Mouse (Mus musculus) heart, embryonic 11.5 days (tissue): ENCODE measurements around the gene Gnptg. TPM values are rescaled to one million over a fixed set of nuclear protein-coding genes. Genes with fewer than 3 reads are reported as not detected.
A peak's percentile ranks its signal among the peaks of the same experiment; 100 is the strongest.

ENCODE experiments used
- ATAC-seq: fragments of 200-750 bp; cut with Nextera tagmentation; replicated peaks from 2 replicates; pipeline ENCODE4 v1.8.0; 2017; ENCODE audit warnings: moderate library complexity; ENCODE audit not compliant: insufficient number of reproducible peaks, low FRiP score, low TSS enrichment
- H3K27ac ChIP-seq: fragments of 300-500 bp; sonication (generic); 2 replicates; pipeline ENCODE4 v1.5.1; 2014; ENCODE audit warnings: mild to moderate bottlenecking, low read depth, low read length
- H3K27me3 ChIP-seq: fragments of 300-500 bp; sonication (generic); 2 replicates; pipeline ENCODE4 v1.6.1; 2014; ENCODE audit warnings: mild to moderate bottlenecking, low read length, mixed read lengths; ENCODE audit not compliant: control insufficient read depth, insufficient read depth
- H3K36me3 ChIP-seq: fragments of 300-500 bp; sonication (generic); 2 replicates; pipeline ENCODE4 v1.6.1; 2014; ENCODE audit warnings: mild to moderate bottlenecking, low read length, moderate library complexity, mixed read lengths; ENCODE audit not compliant: control insufficient read depth, insufficient read depth
- H3K4me1 ChIP-seq: fragments of 300-500 bp; sonication (generic); 2 replicates; pipeline ENCODE4 v1.6.1; 2014; ENCODE audit warnings: low read length; ENCODE audit not compliant: control insufficient read depth, insufficient read depth
- H3K4me2 ChIP-seq: fragments of 300-500 bp; sonication (generic); 2 replicates; pipeline ENCODE4 v1.6.1; 2014; ENCODE audit warnings: mild to moderate bottlenecking, moderate library complexity
- H3K4me3 ChIP-seq: fragments of 300-500 bp; sonication (generic); 2 replicates; pipeline ENCODE4 v1.5.1; 2014; ENCODE audit warnings: low read depth, low read length
- H3K9ac ChIP-seq: fragments of 300-500 bp; sonication (generic); 2 replicates; pipeline ENCODE4 v1.6.1; 2014; ENCODE audit warnings: mild to moderate bottlenecking, low read depth, low read length, moderate library complexity
- H3K9me3 ChIP-seq: fragments of 300-500 bp; sonication (generic); replicated peaks from 2 replicates; pipeline ENCODE4 v1.6.1; 2016; ENCODE audit warnings: low read length; ENCODE audit not compliant: control insufficient read depth
- WGBS: fragments of 180-500 bp; shearing (Covaris S2); extraction: QIAGEN DNeasy Blood & Tissue Kit; methylation state at CpG from one replicate; pipeline ENCODE4 v1.1.7; 2014; ENCODE audit not compliant: insufficient replicate concordance; 5-methylcytosine and 5-hydroxymethylcytosine counted together
- microRNA-seq: library from miRNA; unstranded; fragments of <30 nt; microRNA quantifications from one replicate; pipeline ENCODE4, GENCODE M21; 2016; ENCODE audit warnings: borderline number of aligned reads
- polyA plus RNA-seq: library from polyadenylated mRNA; unstranded; fragments of >200 nt; fragmentation: Nextera tagmentation; extraction: Ambion mirVana; gene quantifications from 2 replicates; pipeline ENCODE4 v1.2.1, GENCODE M21; 2014

The Gnptg gene
- polyA plus RNA-seq, 1 experiment from 2014 or later: 22.6 TPM

DNA sequence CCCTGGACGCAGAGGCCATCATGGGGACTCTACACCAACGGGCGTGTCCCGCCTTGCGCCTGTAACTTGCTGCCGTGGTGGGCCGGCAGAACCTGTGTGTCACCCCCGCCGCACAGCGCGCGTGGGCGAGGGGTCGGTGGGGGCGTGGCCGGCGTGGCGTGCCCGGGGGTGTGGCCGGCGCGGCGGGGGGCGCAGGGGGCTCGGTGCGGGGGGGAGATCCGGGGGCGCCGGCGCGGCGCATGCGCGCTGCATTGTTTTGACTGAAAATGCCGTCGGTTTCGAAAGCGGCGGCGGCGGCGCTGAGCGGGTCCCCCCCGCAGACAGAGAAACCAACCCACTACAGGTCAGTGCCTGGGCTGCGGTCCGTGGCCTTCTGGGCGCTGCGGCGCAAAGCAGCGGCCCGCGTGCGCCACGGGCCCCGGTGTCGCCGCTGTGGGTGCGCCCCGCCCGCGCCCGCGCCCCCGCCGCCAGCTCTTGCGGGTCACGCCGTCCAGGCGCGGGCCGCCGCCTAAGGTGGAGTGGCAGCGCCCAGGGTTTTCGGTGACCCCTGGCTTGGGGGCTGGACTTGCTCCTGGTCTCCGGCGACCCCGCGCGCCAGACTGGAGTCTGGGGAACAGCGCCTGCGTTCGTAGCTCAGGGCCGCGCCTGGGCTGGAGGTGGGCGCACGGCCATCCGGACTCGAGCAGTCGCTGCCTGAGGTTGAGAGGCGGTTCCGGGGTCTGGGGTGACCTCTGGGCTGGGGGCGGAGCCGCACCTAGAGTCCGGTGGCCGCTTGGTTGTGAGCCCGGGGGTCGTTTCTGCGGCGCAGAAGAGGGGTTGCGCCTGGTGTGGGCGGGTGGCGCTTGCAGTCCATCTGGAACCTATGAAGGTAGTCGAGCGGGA, 51.5 kb downstream of the Gnptg start, which contains the start of gene Unkl:
Unkl (plus strand) TSS at position 248 of the 882 bp plus-strand sequence.
- Histone ChIP-seq H3K27me3 (no peaks in the 10 kb centered on the region), H3K4me2 (peak within 1 kb of the TSS; percentile 84), H3K4me3 (peak within 1 kb of the TSS; percentile 99), H3K9me3 (no peaks in the 10 kb centered on the region), H3K4me1 (peaks cover 16% of the 10 kb centered on the region), H3K27ac (peak within 1 kb of the TSS; percentile 75), H3K9ac (peak within 1 kb of the TSS; percentile 93), H3K36me3 (no peaks in the 10 kb centered on the region; the same call in 1 of the 2 replicates)
- ATAC-seq: peak; percentile 57
- WGBS: under 1% methylated on average over 82 of the region's 104 CpGs

DNA sequence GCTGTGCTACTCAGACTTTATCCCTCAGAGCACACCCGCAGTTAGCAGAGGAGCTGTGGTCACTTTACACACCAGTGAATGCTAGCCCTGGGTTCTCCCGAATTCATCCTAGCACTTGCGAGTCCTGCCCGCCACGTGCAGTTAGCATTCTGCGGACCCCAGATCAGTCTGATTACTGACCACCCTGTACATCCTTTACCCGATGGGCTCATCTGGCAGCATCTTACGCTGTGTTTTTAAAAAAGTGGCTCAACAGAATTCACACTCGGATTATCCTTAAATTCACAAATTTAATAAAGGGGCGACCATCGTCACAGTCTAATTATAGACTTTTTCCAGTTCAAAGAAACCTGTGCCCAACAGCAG, 52.2 kb downstream of the Gnptg start:
- peak overlapping the region; percentile 84 for H3K4me2 ChIP-seq
- no peak for ATAC-seq
- H3K4me3 ChIP-seq: peak overlapping the region; percentile 99
- H3K9me3 ChIP-seq: no peaks in the 10 kb centered on the region
- no peaks in the 10 kb centered on the region for H3K27me3 ChIP-seq
- H3K27ac ChIP-seq: peak overlapping the region; percentile 75; the same call in 1 of the 2 replicates
- H3K36me3 ChIP-seq: no peaks in the 10 kb centered on the region; the same call in 1 of the 2 replicates
- 5% methylated on average over 11 of the region's 11 CpGs for whole genome bisulfite sequencing
- peak overlapping the region; percentile 93 for H3K9ac ChIP-seq
- H3K4me1 ChIP-seq: peaks cover 16% of the 10 kb centered on the region

DNA sequence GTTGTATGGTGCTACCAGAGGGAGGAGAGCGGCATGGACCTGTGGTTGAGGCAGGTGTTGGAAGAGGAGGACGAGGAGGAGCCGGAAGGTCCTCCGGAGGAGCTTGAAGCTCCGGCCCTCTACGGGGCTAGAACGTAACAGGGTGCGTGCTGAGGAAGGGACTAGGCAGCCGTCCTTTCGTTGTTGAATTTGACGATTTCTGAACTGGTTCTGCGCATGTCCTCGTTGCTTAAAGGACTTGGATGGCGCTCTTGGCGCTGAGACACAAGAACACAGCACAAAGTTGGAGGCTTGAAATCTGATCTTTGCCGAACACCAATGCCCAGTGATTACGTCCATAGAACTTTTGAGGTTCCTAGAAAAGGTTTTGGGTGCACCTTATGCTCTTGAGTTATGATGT, 55.0 kb downstream of the Gnptg start:
- no peak for ATAC-seq
- 6% methylated on average over 17 of the region's 17 CpGs for WGBS
- H3K27ac ChIP-seq: peak overlapping the region; percentile 93; the same call in 1 of the 2 replicates

DNA sequence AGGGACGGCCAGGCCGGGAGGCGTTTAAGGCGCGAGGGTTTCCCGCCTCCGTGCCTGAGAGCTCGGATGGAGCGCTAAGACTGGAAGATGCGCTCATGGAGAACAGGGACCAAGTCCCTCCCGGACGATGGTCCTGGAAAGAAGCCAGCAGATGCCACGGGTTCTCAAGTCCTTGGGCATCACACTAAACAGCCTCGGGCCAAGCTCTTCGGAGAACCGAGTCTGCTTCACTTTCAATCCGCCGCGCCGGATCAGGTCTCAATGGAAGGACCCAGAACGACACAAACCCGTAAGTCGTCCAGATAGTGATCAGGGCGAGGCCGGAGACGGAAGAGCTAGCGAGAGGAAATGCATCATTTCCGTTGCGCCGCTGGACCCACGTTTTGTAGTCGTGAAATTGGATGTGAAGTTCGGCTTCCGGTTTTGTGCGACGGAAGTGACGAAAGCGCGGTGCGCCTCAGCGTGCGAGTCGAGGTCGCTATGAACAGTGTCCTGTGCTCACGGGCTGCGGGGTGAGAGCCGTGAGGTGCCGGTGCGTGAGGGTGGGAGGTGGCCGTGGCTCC, 55.7 kb downstream of the Gnptg start, which contains the start of gene BC003965:
BC003965 (plus strand) TSS at position 426 of the 563 bp plus-strand sequence.
- under 1% methylated on average over 50 of the region's 50 CpGs for WGBS
- Histone ChIP-seq H3K9me3 (no peaks in the 10 kb centered on the region), H3K4me1 (peaks cover 15% of the 10 kb centered on the region), H3K27ac (peak within 1 kb of the TSS; percentile 93), H3K9ac (peak within 1 kb of the TSS; percentile 83), H3K27me3 (0 out of 2 replicates have a peak, but pooled peaks cover 2% of the 10 kb centered on the region), H3K4me3 (peak within 1 kb of the TSS; percentile 87), H3K36me3 (no peaks in the 10 kb centered on the region), H3K4me2 (peak within 1 kb of the TSS; percentile 73)
- peak; percentile 60 for ATAC-seq

More for the DNA sequence above, 55.0 kb downstream of the Gnptg start:
- Histone ChIP-seq H3K9me3 (no peaks in the 10 kb centered on the region), H3K4me1 (peaks cover 16% of the 10 kb centered on the region), H3K36me3 (no peaks in the 10 kb centered on the region), H3K9ac (peak overlapping the region; percentile 83), H3K4me2 (peak overlapping the region; percentile 73), H3K4me3 (peak overlapping the region; percentile 87), H3K27me3 (0 out of 2 replicates have a peak, but pooled peaks cover 2% of the 10 kb centered on the region)

Small RNA genes within 50 kb of the gene (microRNA-seq; reads per million reads assigned to microRNA genes)
- 0.68 reads per million, percentile 4 among the genes with 10 or more reads in this experiment for gene Mir3547

Other genes with a start within 250 kb of the Gnptg start
- gene Cramp1l, start 224.3 kb downstream of the Gnptg start, polyA plus RNA-seq: 6.8 and 8.9 TPM in 2 replicates
- 17.4 and 17.9 TPM in 2 replicates for gene Ift140, start 224.0 kb downstream of the Gnptg start, polyA plus RNA-seq
- 14.4 and 18.5 TPM in 2 replicates for gene Tmem204, start 156.5 kb downstream of the Gnptg start, polyA plus RNA-seq
- gene Telo2, start 124.2 kb downstream of the Gnptg start, polyA plus RNA-seq: 22.1 and 25.4 TPM in 2 replicates
- gene Ptx4, start 119.4 kb downstream of the Gnptg start, polyA plus RNA-seq: 0.10 TPM in 1 of 2 replicates, not detected in the other
- gene Clcn7, start 106.7 kb downstream of the Gnptg start, polyA plus RNA-seq: 18.9 and 20.4 TPM in 2 replicates
- gene Ccdc154, start 77.7 kb downstream of the Gnptg start, polyA plus RNA-seq: not detected in 2 replicates
- 0.17 TPM in 1 of 2 replicates, not detected in the other for gene Gm38655, start 64.7 kb downstream of the Gnptg start, polyA plus RNA-seq
- 24.6 and 26.7 TPM in 2 replicates for gene BC003965, start 55.6 kb downstream of the Gnptg start, polyA plus RNA-seq
- 2.9 and 3.2 TPM in 2 replicates for gene Unkl, start 51.7 kb downstream of the Gnptg start, polyA plus RNA-seq
- 32.1 and 33.6 TPM in 2 replicates for gene Tsr3, start within 50 bp of the Gnptg start, polyA plus RNA-seq
- gene Baiap3, start 16.2 kb upstream of the Gnptg start, polyA plus RNA-seq: 0.35 and 0.63 TPM in 2 replicates
- gene Ube2i, start 34.5 kb upstream of the Gnptg start, polyA plus RNA-seq: 471 and 482 TPM in 2 replicates
- not detected in 2 replicates for gene Prss34, start 58.3 kb upstream of the Gnptg start, polyA plus RNA-seq
- not detected in 2 replicates for gene Prss28, start 68.5 kb upstream of the Gnptg start, polyA plus RNA-seq
- gene Prss29, start 78.5 kb upstream of the Gnptg start, polyA plus RNA-seq: not detected in 2 replicates
- not detected in 2 replicates for gene Tpsab1, start 105.4 kb upstream of the Gnptg start, polyA plus RNA-seq
- not detected in 2 replicates for gene Tpsb2, start 126.2 kb upstream of the Gnptg start, polyA plus RNA-seq
- gene Tpsg1, start 129.1 kb upstream of the Gnptg start, polyA plus RNA-seq: 0.69 and 1.6 TPM in 2 replicates
- 10.3 and 10.6 TPM in 2 replicates for gene Cacna1h, start 193.7 kb upstream of the Gnptg start, polyA plus RNA-seq
- 0.97 and 1.2 TPM in 2 replicates for gene Tekt4, start 214.5 kb upstream of the Gnptg start, polyA plus RNA-seq